Mouse (Mus musculus): ENCODE measurements around the gene Ankrd34c.

DNA sequence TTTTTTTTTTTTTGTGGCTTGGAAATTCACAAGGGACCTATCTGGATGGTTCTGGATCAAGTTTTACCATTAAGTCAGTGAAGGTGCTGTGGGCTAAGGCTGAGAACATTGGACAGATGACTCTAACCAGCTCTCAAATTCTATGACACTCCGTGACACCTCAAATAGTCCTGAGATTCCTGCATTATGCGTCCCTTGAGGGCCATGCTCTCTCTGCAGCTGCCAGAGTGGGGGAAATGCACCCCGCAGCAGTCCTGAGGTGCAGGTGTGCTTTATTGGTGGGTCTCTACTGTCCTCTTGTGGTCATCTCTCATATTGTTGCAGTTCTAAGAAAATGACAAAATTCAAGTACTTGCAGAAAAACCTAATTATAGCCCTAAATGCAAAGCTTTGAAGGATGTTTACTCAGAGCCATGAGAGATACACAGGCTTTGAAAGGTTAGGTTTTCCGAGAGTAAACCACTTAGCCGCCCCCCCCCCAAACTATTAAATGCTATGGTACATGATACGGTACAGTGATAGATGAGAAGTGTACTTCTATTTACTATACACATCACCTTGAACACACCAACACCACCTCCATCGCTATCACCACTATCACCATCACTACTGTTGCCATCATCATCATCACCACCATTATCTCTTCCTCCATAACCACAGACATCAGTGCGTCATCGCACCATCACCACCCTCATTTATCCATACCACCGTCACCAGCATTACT lies 50.6 kb downstream of the Ankrd34c start:
- TF ChIP-seq CTCF (IDR thresholded peaks at IDR 0.05; ENCODE audit: insufficient read depth, low read depth, low read length) (no peak), POLR2A (IDR thresholded peaks at IDR 0.05; ENCODE audit: insufficient read depth, low read depth, low read length) (no peak)
